Mouse (Mus musculus) lung, embryonic 15.5 days (tissue): Measurements from ENCODE around the gene Rsbn1. TPM values are rescaled to one million over a fixed set of nuclear protein-coding genes. Genes with fewer than 3 reads are reported as not detected.

ENCODE experiments used
- ATAC-seq: fragments of 200-750 bp; cut with Nextera tagmentation; 2 replicates; pipeline ENCODE4 v1.8.0; 2017; ENCODE audit warnings: moderate number of reproducible peaks, borderline replicate concordance; ENCODE audit not compliant: low FRiP score, low TSS enrichment; ENCODE audit errors: extremely low read depth
- H3K27ac ChIP-seq: fragments of 300-500 bp; sonication (generic); 2 replicates; pipeline ENCODE4 v1.5.1; 2015; ENCODE audit warnings: moderate library complexity, mild to moderate bottlenecking, inconsistent platforms
- H3K27me3 ChIP-seq: fragments of 300-500 bp; sonication (generic); 2 replicates; pipeline ENCODE4 v1.6.1; 2015; ENCODE audit warnings: inconsistent platforms
- H3K36me3 ChIP-seq: fragments of 300-500 bp; sonication (generic); 2 replicates; pipeline ENCODE4 v1.6.1; 2015; ENCODE audit warnings: inconsistent platforms
- H3K4me1 ChIP-seq: fragments of 300-500 bp; sonication (generic); 2 replicates; pipeline ENCODE4 v1.6.1; 2015; ENCODE audit warnings: inconsistent platforms
- H3K4me2 ChIP-seq: fragments of 300-500 bp; sonication (generic); 2 replicates; pipeline ENCODE4 v1.6.1; 2015; ENCODE audit warnings: inconsistent platforms, mild to moderate bottlenecking, moderate library complexity
- H3K4me3 ChIP-seq: fragments of 300-500 bp; sonication (generic); 2 replicates; pipeline ENCODE4 v1.5.1; 2015; ENCODE audit warnings: mild to moderate bottlenecking, inconsistent platforms
- H3K9ac ChIP-seq: fragments of 300-500 bp; sonication (generic); 2 replicates; pipeline ENCODE4 v1.6.1; 2015; ENCODE audit warnings: inconsistent platforms
- H3K9me3 ChIP-seq: fragments of 300-500 bp; sonication (generic); 2 replicates; pipeline ENCODE4 v1.6.1; 2016; ENCODE audit warnings: inconsistent platforms
- WGBS: fragments of 180-500 bp; shearing (Covaris S2); methylation state at CpG from one replicate; pipeline ENCODE4 v1.1.7; 2015; 5-methylcytosine and 5-hydroxymethylcytosine counted together
- polyA plus RNA-seq: library from polyadenylated mRNA; unstranded; fragments of >200 nt; fragmentation: Nextera tagmentation; extraction: Ambion mirVana; gene quantifications from 2 replicates; pipeline ENCODE4 v1.2.1, GENCODE M21; 2015

The Rsbn1 gene
- polyA plus RNA-seq: 10.1 and 10.2 TPM in 2 replicates

DNA sequence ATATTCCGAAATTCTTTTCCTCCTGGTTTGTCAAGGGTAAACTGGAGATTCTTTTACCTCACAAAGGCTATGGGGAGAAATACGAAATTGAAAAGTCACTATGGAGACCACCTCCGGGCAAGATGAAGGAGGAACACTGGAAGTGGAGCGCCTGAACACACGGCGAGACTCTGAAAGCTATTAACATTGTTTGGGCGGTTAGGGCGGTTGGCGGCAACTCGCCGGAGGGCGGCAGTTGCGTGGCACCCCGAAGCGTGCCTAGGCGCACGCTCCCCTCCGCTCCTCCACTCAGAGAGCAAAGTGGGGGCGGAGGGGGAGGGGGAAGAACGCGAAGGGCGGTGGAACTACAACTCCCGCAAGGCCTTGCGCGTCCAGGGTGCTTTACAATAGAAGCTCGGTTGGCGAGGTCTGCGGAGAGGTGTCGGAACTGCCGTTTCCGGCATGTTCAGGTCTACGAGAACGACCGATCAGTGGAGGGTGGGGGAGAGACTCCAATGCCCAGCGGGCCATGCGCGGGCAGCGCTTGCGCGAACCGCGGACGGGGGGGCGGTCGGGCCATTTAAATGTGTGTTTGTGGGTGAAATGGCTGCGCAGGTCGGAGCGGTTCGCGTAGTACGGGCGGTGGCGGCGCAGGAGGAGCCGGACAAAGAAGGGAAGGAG, at the start of gene Rsbn1:
Gene Rsbn1, plus strand, starts transcription at position 111 of the 660 bp plus-strand sequence.
- H3K27ac ChIP-seq: peak within 1 kb of the TSS; percentile 91
- under 1% methylated on average over 52 of the region's 55 CpGs for WGBS
- no peaks in the 10 kb centered on the region for H3K27me3 ChIP-seq
- peak within 1 kb of the TSS; percentile 92 for H3K4me3 ChIP-seq
- ATAC-seq: peak; percentile 100
- H3K4me2 ChIP-seq: peak within 1 kb of the TSS; percentile 67
- no peaks in the 10 kb centered on the region for H3K36me3 ChIP-seq
- H3K4me1 ChIP-seq: peaks cover 10% of the 10 kb centered on the region
- no peaks in the 10 kb centered on the region for H3K9me3 ChIP-seq
- peak within 1 kb of the TSS; percentile 91 for H3K9ac ChIP-seq

DNA sequence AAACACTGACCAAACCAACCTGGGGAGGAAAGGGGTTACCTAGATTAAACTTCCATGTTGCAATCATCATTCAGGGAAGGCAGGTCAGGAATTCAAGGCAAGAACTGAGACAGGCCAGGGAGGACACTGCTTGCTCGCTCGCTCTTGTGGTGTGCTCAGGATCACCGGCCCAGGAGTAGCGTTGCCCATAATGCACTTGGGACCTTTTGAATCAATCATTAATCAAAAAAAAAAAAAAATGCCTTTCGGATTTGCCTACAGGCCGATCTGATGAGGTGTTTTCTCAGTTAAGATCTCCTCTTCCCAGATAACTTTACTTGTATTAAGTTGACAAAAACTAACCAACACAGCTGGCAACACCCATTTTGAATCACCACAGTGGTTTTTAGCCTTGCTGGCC, 49.7 kb upstream of the Rsbn1 start:
- ATAC-seq: no peak
- WGBS: 74% methylated on average over 6 of the region's 6 CpGs
- Histone ChIP-seq H3K4me3 (no peak overlapping the region), H3K9me3 (no peaks in the 10 kb centered on the region), H3K36me3 (no peaks in the 10 kb centered on the region), H3K27ac (no peak overlapping the region), H3K4me1 (no peaks in the 10 kb centered on the region), H3K4me2 (no peak overlapping the region), H3K9ac (no peak overlapping the region), H3K27me3 (no peaks in the 10 kb centered on the region)

DNA sequence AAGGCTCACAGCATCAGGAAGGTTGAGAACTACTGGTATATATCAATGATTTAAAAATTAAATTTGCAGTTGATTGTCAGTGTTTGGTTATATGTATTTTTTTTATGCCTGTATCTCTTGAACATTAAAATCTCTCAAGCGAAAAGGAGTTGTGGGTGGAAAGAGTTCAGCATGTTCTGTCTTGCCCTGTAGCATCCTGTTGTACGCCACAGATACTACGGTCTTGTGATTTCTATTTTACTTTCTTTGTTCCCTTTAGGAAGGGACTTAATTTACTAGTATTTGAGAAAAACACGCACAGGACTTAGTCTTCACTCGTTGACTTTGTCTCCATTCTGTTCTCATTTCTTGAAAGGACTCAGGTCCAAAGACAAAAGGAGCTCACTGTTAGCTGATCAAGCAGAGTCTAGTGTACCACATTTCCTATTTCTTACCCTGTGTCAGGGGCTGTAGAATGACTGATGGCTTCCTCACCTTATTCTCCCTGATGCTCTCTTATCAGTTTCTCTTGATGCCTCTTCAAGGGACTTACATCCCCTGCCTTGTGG, 46.4 kb upstream of the Rsbn1 start:
- Histone ChIP-seq H3K4me3 (no peak overlapping the region), H3K4me2 (no peak overlapping the region), H3K27me3 (no peaks in the 10 kb centered on the region), H3K27ac (no peak overlapping the region), H3K4me1 (no peaks in the 10 kb centered on the region), H3K9me3 (no peaks in the 10 kb centered on the region), H3K9ac (no peak overlapping the region), H3K36me3 (no peaks in the 10 kb centered on the region)
- 86% methylated on average over 5 of the region's 5 CpGs for WGBS
- ATAC-seq: no peak

DNA sequence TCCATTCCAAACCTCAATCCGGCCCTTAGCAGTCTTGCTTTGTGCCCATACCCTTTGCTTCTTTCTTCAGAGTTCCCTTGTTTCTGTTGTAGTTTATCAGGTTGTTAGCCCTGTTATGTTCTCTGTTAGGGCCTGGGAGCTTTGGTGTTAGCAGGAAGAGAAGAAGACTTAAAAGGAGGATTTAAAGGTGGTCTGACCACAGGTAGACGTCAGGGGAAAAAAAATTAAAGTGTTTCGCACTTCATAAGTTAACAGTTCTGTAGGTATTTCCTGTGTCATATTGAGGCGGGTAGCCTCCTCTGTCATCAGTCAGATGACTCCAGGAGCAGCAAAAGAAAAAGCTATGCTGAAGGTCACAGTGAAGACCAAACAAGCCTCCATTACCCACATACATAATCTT, 45.9 kb upstream of the Rsbn1 start:
- no peaks in the 10 kb centered on the region for H3K27me3 ChIP-seq
- H3K27ac ChIP-seq: no peak overlapping the region
- 67% methylated on average over 4 of the region's 4 CpGs for WGBS
- H3K9ac ChIP-seq: no peak overlapping the region
- H3K9me3 ChIP-seq: no peaks in the 10 kb centered on the region
- H3K4me3 ChIP-seq: no peak overlapping the region
- no peak overlapping the region for H3K4me2 ChIP-seq
- no peaks in the 10 kb centered on the region for H3K4me1 ChIP-seq
- no peaks in the 10 kb centered on the region for H3K36me3 ChIP-seq
- ATAC-seq: no peak

DNA sequence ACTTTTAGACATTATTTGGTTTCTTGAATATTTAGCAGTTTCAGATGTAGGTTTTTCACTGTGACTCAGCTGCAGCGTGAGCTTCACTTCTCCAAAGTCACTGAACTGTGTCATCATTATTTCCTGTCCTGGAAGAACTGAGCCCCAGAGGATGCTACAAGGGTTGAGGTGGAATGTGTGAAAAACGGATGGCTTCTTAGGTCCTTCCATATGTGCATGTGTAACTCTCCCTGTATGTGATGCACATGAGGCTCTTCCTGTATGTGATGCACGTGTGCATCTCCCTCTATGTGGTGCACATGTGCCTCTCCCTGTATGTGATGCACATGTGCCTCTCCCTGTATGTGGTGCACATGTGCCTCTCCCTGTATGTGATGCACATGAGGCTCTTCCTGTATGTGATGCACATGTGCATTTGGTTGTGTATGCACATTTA, 41.2 kb upstream of the Rsbn1 start:
- Histone ChIP-seq H3K9ac (no peak overlapping the region), H3K27me3 (no peaks in the 10 kb centered on the region), H3K4me2 (no peak overlapping the region), H3K36me3 (no peaks in the 10 kb centered on the region), H3K4me3 (no peak overlapping the region), H3K27ac (no peak overlapping the region), H3K4me1 (no peaks in the 10 kb centered on the region), H3K9me3 (no peaks in the 10 kb centered on the region)
- ATAC-seq: no peak
- 50% methylated on average over 3 of the region's 3 CpGs for WGBS

DNA sequence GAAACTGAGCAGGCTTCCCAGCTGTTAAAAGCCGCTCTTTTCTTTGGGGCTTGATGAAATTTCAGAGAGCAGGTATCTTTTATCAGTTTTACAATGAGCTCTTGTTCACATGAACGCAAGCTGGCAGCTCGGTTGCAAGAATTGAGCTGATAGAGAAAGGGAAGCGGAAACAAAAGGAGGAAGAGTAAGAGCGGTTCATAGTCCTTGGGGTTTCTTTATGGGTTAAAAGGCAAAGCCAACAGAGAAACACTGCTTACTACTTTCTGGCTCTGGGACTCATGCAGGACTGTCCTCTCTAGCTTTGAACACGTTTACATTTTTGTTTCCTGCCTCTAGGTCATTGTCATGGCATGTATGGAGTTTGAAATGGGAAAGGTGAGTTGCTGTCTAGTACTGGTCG, 39.6 kb upstream of the Rsbn1 start:
- no peak for ATAC-seq
- no peaks in the 10 kb centered on the region for H3K36me3 ChIP-seq
- WGBS: 56% methylated on average over 7 of the region's 7 CpGs
- no peak overlapping the region for H3K27ac ChIP-seq
- no peaks in the 10 kb centered on the region for H3K27me3 ChIP-seq
- no peak overlapping the region for H3K4me2 ChIP-seq
- H3K9me3 ChIP-seq: no peaks in the 10 kb centered on the region
- H3K4me1 ChIP-seq: no peaks in the 10 kb centered on the region
- H3K4me3 ChIP-seq: no peak overlapping the region
- H3K9ac ChIP-seq: no peak overlapping the region

DNA sequence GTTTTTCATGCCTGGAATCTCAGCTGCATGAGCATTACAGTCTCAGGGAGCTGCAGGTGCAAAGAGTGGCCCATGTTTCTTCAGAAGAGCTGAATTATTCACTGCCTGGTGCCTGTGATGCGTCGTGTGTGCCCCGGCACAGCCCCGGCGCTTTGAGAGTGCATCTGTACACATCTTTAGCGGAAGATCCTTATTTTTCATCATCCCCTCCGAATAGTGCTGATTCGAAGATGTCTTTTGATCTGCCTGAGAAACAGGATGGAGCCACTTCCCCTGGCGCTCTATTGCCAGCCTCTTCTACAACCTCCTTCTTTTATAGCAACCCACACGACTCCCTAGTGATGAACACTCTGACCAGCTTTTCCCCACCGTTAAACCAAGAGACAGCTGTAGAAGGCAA, 28.0 kb upstream of the Rsbn1 start:
- 66% methylated on average over 11 of the region's 11 CpGs for WGBS
- no peak overlapping the region for H3K4me2 ChIP-seq
- H3K4me3 ChIP-seq: no peak overlapping the region
- H3K27me3 ChIP-seq: no peaks in the 10 kb centered on the region
- no peak for ATAC-seq
- H3K4me1 ChIP-seq: no peaks in the 10 kb centered on the region
- H3K27ac ChIP-seq: no peak overlapping the region
- no peak overlapping the region for H3K9ac ChIP-seq
- no peaks in the 10 kb centered on the region for H3K9me3 ChIP-seq
- H3K36me3 ChIP-seq: no peaks in the 10 kb centered on the region

DNA sequence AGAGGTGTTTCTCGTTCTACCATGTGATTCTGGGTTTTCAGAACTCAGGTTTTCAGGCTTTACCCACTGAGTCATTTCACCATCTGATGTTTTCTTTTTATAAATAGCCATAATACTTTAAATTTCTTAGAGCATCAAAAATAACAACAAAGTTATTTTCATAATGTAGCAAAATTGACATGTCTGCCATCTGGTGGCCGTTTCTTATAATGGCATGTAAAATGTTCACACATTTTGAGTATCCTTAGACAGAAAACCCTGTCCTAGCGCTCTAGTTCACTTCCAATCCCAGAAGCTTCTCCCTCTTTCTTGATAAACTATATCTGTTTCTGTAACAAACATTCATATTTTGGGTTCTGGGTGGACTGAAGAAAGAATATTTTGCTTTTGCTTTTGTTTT, 26.3 kb upstream of the Rsbn1 start:
- H3K9me3 ChIP-seq: no peaks in the 10 kb centered on the region
- no peak overlapping the region for H3K4me2 ChIP-seq
- 13% methylated on average over 3 of the region's 3 CpGs for WGBS
- H3K27me3 ChIP-seq: no peaks in the 10 kb centered on the region
- H3K36me3 ChIP-seq: no peaks in the 10 kb centered on the region
- no peaks in the 10 kb centered on the region for H3K4me1 ChIP-seq
- no peak overlapping the region for H3K9ac ChIP-seq
- H3K4me3 ChIP-seq: no peak overlapping the region
- no peak overlapping the region for H3K27ac ChIP-seq
- ATAC-seq: no peak

DNA sequence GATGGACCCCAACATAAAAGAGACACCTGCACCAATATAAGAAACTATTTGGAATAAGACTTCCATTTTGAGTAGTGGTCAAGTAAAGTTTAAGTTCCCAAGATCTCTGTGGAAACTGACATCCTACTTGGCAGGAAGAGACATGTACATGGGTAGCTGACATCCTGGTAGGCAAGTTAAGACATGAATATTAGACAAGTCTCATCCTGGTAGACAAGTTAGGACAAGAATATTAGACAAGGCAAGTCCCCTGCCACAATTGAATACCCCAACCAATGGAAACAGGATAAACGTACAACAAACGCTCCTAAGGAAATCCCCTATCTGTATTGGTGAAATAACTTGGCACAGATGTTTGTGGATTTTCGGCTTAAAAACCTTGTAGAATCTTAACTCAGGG, 20.5 kb upstream of the Rsbn1 start:
- 75% methylated on average over 3 of the region's 3 CpGs for WGBS
- no peaks in the 10 kb centered on the region for H3K4me1 ChIP-seq
- H3K9me3 ChIP-seq: no peaks in the 10 kb centered on the region
- no peaks in the 10 kb centered on the region for H3K27me3 ChIP-seq
- H3K4me3 ChIP-seq: no peak overlapping the region
- H3K36me3 ChIP-seq: no peaks in the 10 kb centered on the region
- no peak overlapping the region for H3K4me2 ChIP-seq
- no peak overlapping the region for H3K9ac ChIP-seq
- ATAC-seq: no peak
- H3K27ac ChIP-seq: no peak overlapping the region

DNA sequence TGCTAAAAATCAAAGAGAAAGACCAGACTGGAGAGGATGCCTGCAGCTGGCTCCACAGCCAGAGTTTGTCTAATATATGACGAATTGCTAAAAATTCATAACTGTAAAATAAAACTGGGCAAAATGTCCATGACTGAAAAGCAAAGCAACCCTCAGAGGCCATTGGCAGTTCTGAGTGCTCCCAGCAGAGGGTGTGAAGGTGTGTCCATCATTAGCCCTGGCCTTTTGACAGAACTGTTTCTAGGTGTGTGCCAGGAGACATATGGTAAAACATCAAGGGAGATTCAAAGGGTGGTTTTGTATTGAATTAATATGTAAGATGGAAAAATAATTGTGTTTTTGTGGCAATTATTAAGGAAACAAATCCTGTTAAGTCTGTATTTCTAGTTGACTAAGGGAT, 9.2 kb upstream of the Rsbn1 start:
- WGBS: 91% methylated on average over 1 of the region's 1 CpGs
- ATAC-seq: no peak
- no peaks in the 10 kb centered on the region for H3K36me3 ChIP-seq
- H3K4me3 ChIP-seq: no peak overlapping the region
- no peaks in the 10 kb centered on the region for H3K27me3 ChIP-seq
- H3K27ac ChIP-seq: no peak overlapping the region
- no peaks in the 10 kb centered on the region for H3K9me3 ChIP-seq
- H3K4me1 ChIP-seq: no peaks in the 10 kb centered on the region
- no peak overlapping the region for H3K9ac ChIP-seq
- H3K4me2 ChIP-seq: no peak overlapping the region

DNA sequence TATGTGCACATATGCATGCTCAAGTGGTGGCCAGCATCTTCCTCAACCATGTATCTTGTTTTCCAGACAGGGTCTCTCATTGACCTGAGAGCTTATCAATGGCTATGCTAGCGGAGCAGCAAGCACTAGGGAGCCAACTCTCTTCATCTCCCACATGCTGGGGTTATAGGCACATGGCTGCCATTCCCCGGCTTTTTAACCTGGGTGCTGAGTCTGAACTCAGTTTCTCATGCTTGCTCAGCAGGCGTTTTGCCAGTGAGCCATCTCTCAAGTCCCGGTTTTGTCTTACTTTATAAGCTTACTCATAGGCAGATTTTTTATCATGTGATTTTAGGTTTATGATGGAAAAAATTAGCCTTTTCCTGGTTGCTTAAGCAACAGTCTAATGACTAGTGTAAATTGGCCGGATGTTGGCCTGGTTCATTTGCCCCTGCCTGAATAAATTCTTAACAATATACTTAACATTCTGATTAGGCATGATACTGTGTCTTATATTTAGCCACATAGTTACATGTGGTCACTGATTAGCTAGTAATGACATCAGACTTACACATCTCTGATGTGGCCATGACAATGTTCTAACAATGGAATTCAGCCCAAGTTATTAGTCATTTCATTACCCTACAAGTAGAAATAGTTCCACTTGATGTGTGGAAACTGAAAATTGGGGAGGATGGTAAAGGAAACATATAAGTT, 6.4 kb upstream of the Rsbn1 start:
- Histone ChIP-seq H3K27me3 (no peaks in the 10 kb centered on the region), H3K9ac (no peak overlapping the region), H3K9me3 (no peaks in the 10 kb centered on the region), H3K36me3 (no peaks in the 10 kb centered on the region), H3K4me2 (no peak overlapping the region), H3K4me1 (no peaks in the 10 kb centered on the region), H3K4me3 (no peak overlapping the region), H3K27ac (no peak overlapping the region)
- 77% methylated on average over 5 of the region's 5 CpGs for WGBS
- no peak for ATAC-seq

DNA sequence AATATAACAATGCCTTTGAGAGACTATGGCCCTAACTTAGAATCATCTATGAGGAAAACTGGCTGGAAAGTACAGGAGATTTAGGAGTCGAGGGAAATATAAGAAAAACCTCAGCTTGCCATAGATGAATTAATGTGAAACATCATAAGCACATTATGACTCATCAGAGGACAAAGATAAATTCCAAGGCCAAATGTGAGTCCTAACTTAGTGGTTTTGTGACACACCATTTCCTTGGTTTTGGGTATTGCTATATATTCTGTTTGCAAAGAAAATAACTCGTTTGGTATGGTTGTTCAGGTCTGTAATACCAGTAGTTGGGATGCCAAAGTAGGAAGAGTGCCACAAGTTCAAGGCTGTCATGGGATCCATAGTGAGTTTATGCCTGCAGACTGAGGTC, 5.1 kb upstream of the Rsbn1 start:
- Histone ChIP-seq H3K9me3 (no peaks in the 10 kb centered on the region), H3K4me3 (no peak overlapping the region), H3K36me3 (no peaks in the 10 kb centered on the region), H3K27me3 (no peaks in the 10 kb centered on the region), H3K27ac (no peak overlapping the region), H3K4me1 (no peaks in the 10 kb centered on the region), H3K9ac (no peak overlapping the region), H3K4me2 (no peak overlapping the region)
- 62% methylated on average over 2 of the region's 2 CpGs for WGBS
- ATAC-seq: no peak
